Mouse (Mus musculus): ENCODE results near the gene Adam8.

DNA sequence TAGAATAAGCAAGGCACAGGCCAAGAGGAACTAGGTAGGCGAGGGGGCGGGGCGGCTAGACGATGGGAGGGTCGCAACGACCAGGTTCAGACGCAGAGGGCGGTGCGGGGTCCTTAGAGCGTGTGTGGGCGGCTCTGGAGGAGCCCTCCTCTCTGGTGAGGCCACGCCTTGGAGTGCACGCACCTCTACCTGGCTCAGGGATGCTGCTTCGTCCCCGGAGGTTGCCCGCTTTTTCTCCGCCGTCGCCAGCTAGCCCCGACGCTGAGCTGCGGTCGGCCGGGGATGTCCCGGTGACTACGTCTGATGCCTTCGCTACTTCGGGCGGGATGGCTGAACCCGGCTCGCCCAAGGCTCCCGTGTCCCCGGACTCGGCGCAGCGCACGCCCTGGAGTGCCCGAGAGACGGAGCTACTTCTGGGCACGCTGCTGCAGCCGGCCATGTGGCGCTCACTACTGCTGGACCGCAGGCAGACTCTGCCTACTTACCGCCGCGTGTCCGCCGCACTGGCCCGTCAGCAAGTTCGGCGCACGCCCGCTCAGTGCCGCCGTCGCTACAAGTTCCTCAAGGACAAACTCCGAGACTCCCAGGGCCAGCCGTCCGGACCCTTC is 48.6 kb downstream of the Adam8 start, which contains the start of gene Utf1:
- TF ChIP-seq CTCF (IDR thresholded peaks at IDR 0.05; ENCODE audit: low read depth, low read length) (no peak), POLR2A (IDR thresholded peaks at IDR 0.05; ENCODE audit: extremely low read depth, insufficient read depth, low read length) (no peak)
